Mouse (Mus musculus) liver, embryonic 15.5 days (tissue): ENCODE data around the gene Gm10322. TPM values are rescaled to one million over a fixed set of nuclear protein-coding genes. Genes with fewer than 3 reads are reported as not detected.

Experiments used
- ATAC-seq: fragments of 200-750 bp; cut with Nextera tagmentation; 2 replicates; pipeline ENCODE4 v1.8.0; 2017; ENCODE audit warnings: moderate number of reproducible peaks, mild to moderate bottlenecking, moderate library complexity; ENCODE audit not compliant: insufficient read depth
- H3K27ac ChIP-seq: fragments of 300-500 bp; sonication (generic); replicated peaks from 2 replicates; pipeline ENCODE4 v1.5.1; 2015; ENCODE audit warnings: mild to moderate bottlenecking, inconsistent platforms
- H3K27me3 ChIP-seq: fragments of 300-500 bp; sonication (generic); 2 replicates; pipeline ENCODE4 v1.6.1; 2015; ENCODE audit warnings: mild to moderate bottlenecking, inconsistent platforms
- H3K36me3 ChIP-seq: fragments of 300-500 bp; sonication (generic); replicated peaks from 2 replicates; pipeline ENCODE4 v1.6.1; 2015; ENCODE audit warnings: moderate library complexity, mild to moderate bottlenecking, inconsistent platforms
- H3K4me1 ChIP-seq: fragments of 300-500 bp; sonication (generic); replicated peaks from 2 replicates; pipeline ENCODE4 v1.6.1; 2015; ENCODE audit warnings: inconsistent platforms
- H3K4me2 ChIP-seq: fragments of 300-500 bp; sonication (generic); 2 replicates; pipeline ENCODE4 v1.6.1; 2015; ENCODE audit warnings: moderate library complexity, mild to moderate bottlenecking, inconsistent platforms
- H3K4me3 ChIP-seq: fragments of 300-500 bp; sonication (generic); replicated peaks from 2 replicates; pipeline ENCODE4 v1.5.1; 2015; ENCODE audit warnings: mild to moderate bottlenecking, inconsistent platforms
- H3K9ac ChIP-seq: fragments of 300-500 bp; sonication (generic); 2 replicates; pipeline ENCODE4 v1.6.1; 2015; ENCODE audit warnings: moderate library complexity, mild to moderate bottlenecking, inconsistent platforms
- H3K9me3 ChIP-seq: fragments of 300-500 bp; sonication (generic); replicated peaks from 2 replicates; pipeline ENCODE4 v1.6.1; 2016; ENCODE audit warnings: inconsistent platforms
- WGBS: fragments of 180-500 bp; shearing (Covaris S2); methylation state at CpG from one replicate; pipeline ENCODE4 v1.1.7; 2015; ENCODE audit warnings: mixed read lengths; ENCODE audit not compliant: insufficient replicate concordance; 5-methylcytosine and 5-hydroxymethylcytosine counted together
- polyA plus RNA-seq: library from polyadenylated mRNA; unstranded; fragments of >200 nt; fragmentation: Nextera tagmentation; extraction: Ambion mirVana; gene quantifications from 2 replicates; pipeline ENCODE4 v1.2.1, GENCODE M21; 2015

The Gm10322 gene
- polyA plus RNA-seq: not detected in 2 replicates

- peak within 1 kb of the TSS; percentile 87 for H3K4me2 ChIP-seq
- peak; percentile 81 for ATAC-seq
- peak within 1 kb of the TSS; percentile 91 for H3K9ac ChIP-seq
- H3K4me1 ChIP-seq: peaks cover 31% of the 10 kb centered on the region
- H3K36me3 ChIP-seq: no peaks in the 10 kb centered on the region
- H3K27me3 ChIP-seq: no peaks in the 10 kb centered on the region
- H3K27ac ChIP-seq: peak within 1 kb of the TSS; percentile 86
- peak within 1 kb of the TSS; percentile 90 for H3K4me3 ChIP-seq
- no peaks in the 10 kb centered on the region for H3K9me3 ChIP-seq
- under 1% methylated on average over 48 of the region's 51 CpGs for WGBS
These were observed at the start of gene Gm10322 for GRCm38 (mm10) chr10:59615981-59616520. TSS of gene Gm10322 (plus strand) at chr10:59616063.

- H3K27me3 ChIP-seq: no peaks in the 10 kb centered on the region
These were observed 48.9 kb upstream of the Gm10322 start for GRCm38 (mm10) chr10:59566968-59567367.

GRCm38 (mm10) chr10:59568665-59569480, 47.0 kb upstream of the Gm10322 start:
- 63% methylated on average over 10 of the region's 10 CpGs for WGBS
- no peak for ATAC-seq
- H3K4me1 ChIP-seq: peaks cover 31% of the 10 kb centered on the region

More at GRCm38 (mm10) chr10:59566968-59567367, 48.9 kb upstream of the Gm10322 start:
- ATAC-seq: no peak
- H3K4me2 ChIP-seq: no peak overlapping the region
- H3K4me3 ChIP-seq: no peak overlapping the region
- WGBS: 77% methylated on average over 13 of the region's 13 CpGs
- no peak overlapping the region for H3K9ac ChIP-seq
- no peak overlapping the region for H3K27ac ChIP-seq
- H3K9me3 ChIP-seq: no peaks in the 10 kb centered on the region
- H3K4me1 ChIP-seq: peaks cover 28% of the 10 kb centered on the region
- no peaks in the 10 kb centered on the region for H3K36me3 ChIP-seq

GRCm38 (mm10) chr10:59569481-59569869, 46.4 kb upstream of the Gm10322 start:
- Histone ChIP-seq H3K36me3 (no peaks in the 10 kb centered on the region), H3K9me3 (no peaks in the 10 kb centered on the region), H3K4me2 (no peak overlapping the region), H3K27me3 (no peaks in the 10 kb centered on the region), H3K9ac (no peak overlapping the region), H3K4me3 (no peak overlapping the region), H3K4me1 (peaks cover 31% of the 10 kb centered on the region), H3K27ac (no peak overlapping the region)
- WGBS: 61% methylated on average over 1 of the region's 1 CpGs
- ATAC-seq: no peak

More at GRCm38 (mm10) chr10:59568665-59569480, 47.0 kb upstream of the Gm10322 start:
- H3K27me3 ChIP-seq: no peaks in the 10 kb centered on the region
- H3K4me2 ChIP-seq: no peak overlapping the region
- H3K9ac ChIP-seq: no peak overlapping the region
- H3K9me3 ChIP-seq: no peaks in the 10 kb centered on the region
- H3K4me3 ChIP-seq: no peak overlapping the region
- H3K27ac ChIP-seq: no peak overlapping the region
- no peaks in the 10 kb centered on the region for H3K36me3 ChIP-seq

- 47% methylated on average over 6 of the region's 6 CpGs for WGBS
- no peak overlapping the region for H3K4me3 ChIP-seq
- H3K4me1 ChIP-seq: peaks cover 31% of the 10 kb centered on the region
- no peaks in the 10 kb centered on the region for H3K36me3 ChIP-seq
- H3K27me3 ChIP-seq: no peaks in the 10 kb centered on the region
- no peaks in the 10 kb centered on the region for H3K9me3 ChIP-seq
- H3K4me2 ChIP-seq: 0 out of 2 replicates have a peak overlapping the region, but pooled peaks have one; percentile 5
- H3K27ac ChIP-seq: no peak overlapping the region
- no peak overlapping the region for H3K9ac ChIP-seq
- no peak for ATAC-seq
These were observed 45.5 kb upstream of the Gm10322 start for GRCm38 (mm10) chr10:59570360-59570759.

- peak; percentile 58 for ATAC-seq
- H3K9ac ChIP-seq: no peak overlapping the region
- peak overlapping the region; percentile 9; the same call in 1 of the 2 replicates for H3K27ac ChIP-seq
These were observed 45.1 kb upstream of the Gm10322 start for GRCm38 (mm10) chr10:59570780-59571179.

GRCm38 (mm10) chr10:59571273-59571672, 44.6 kb upstream of the Gm10322 start:
- Histone ChIP-seq H3K36me3 (no peaks in the 10 kb centered on the region), H3K9me3 (no peaks in the 10 kb centered on the region), H3K27me3 (no peaks in the 10 kb centered on the region), H3K27ac (0 out of 2 replicates have a peak overlapping the region, but pooled peaks have one; percentile 9), H3K4me2 (peak overlapping the region; percentile 5; the same call in 1 of the 2 replicates), H3K4me3 (no peak overlapping the region), H3K4me1 (peaks cover 31% of the 10 kb centered on the region), H3K9ac (no peak overlapping the region)
- peak; percentile 75 for ATAC-seq
- 23% methylated on average over 4 of the region's 4 CpGs for WGBS

More at GRCm38 (mm10) chr10:59570780-59571179, 45.1 kb upstream of the Gm10322 start:
- WGBS: 15% methylated on average over 2 of the region's 2 CpGs
- H3K4me2 ChIP-seq: 0 out of 2 replicates have a peak overlapping the region, but pooled peaks have one; percentile 5
- no peak overlapping the region for H3K4me3 ChIP-seq
- H3K27me3 ChIP-seq: no peaks in the 10 kb centered on the region
- H3K36me3 ChIP-seq: no peaks in the 10 kb centered on the region
- H3K4me1 ChIP-seq: peaks cover 31% of the 10 kb centered on the region
- no peaks in the 10 kb centered on the region for H3K9me3 ChIP-seq

GRCm38 (mm10) chr10:59571964-59572363, 43.9 kb upstream of the Gm10322 start:
- WGBS: 71% methylated on average over 5 of the region's 5 CpGs

GRCm38 (mm10) chr10:59576305-59576704, 39.6 kb upstream of the Gm10322 start:
- Histone ChIP-seq H3K27me3 (no peaks in the 10 kb centered on the region), H3K4me1 (peaks cover 41% of the 10 kb centered on the region), H3K9ac (no peak overlapping the region), H3K27ac (no peak overlapping the region), H3K4me3 (no peak overlapping the region), H3K9me3 (no peaks in the 10 kb centered on the region), H3K4me2 (no peak overlapping the region), H3K36me3 (no peaks in the 10 kb centered on the region)
- 58% methylated on average over 5 of the region's 5 CpGs for WGBS
- ATAC-seq: no peak

More at GRCm38 (mm10) chr10:59571964-59572363, 43.9 kb upstream of the Gm10322 start:
- H3K4me1 ChIP-seq: peaks cover 38% of the 10 kb centered on the region
- no peak overlapping the region for H3K9ac ChIP-seq
- H3K9me3 ChIP-seq: no peaks in the 10 kb centered on the region
- no peaks in the 10 kb centered on the region for H3K27me3 ChIP-seq
- H3K27ac ChIP-seq: no peak overlapping the region
- H3K36me3 ChIP-seq: no peaks in the 10 kb centered on the region
- no peak overlapping the region for H3K4me2 ChIP-seq
- no peak overlapping the region for H3K4me3 ChIP-seq
- no peak for ATAC-seq

GRCm38 (mm10) chr10:59577871-59578801, 37.7 kb upstream of the Gm10322 start:
- WGBS: 5% methylated on average over 12 of the region's 12 CpGs
- H3K4me3 ChIP-seq: peak overlapping the region; percentile 25
- H3K9ac ChIP-seq: 0 out of 2 replicates have a peak overlapping the region, but pooled peaks have one; percentile 1
- peak; percentile 61 for ATAC-seq
- H3K36me3 ChIP-seq: no peaks in the 10 kb centered on the region
- H3K27ac ChIP-seq: peak overlapping the region; percentile 71
- H3K27me3 ChIP-seq: no peaks in the 10 kb centered on the region
- H3K4me2 ChIP-seq: peak overlapping the region; percentile 55
- peaks cover 43% of the 10 kb centered on the region for H3K4me1 ChIP-seq
- H3K9me3 ChIP-seq: no peaks in the 10 kb centered on the region
